Mouse (Mus musculus) urinary bladder, adult 2 months (tissue): Measurements from ENCODE around the gene Moap1. TPM values are rescaled to one million over a fixed set of nuclear protein-coding genes. Genes with fewer than 3 reads are reported as not detected.

Experiments used
- DNase-seq: peaks from one replicate; pipeline ENCODE4 v3.0.0; 2022; ENCODE audit warnings: low spot score
- polyA plus RNA-seq: library from polyadenylated mRNA; depleted of rRNA; stranded (reverse); fragments of >200 nt; gene quantifications from 2 replicates; pipeline ENCODE4 v1.2.3, GENCODE M21; 2012

Gene Moap1
- polyA plus RNA-seq, 1 experiment, result 4.6 TPM

DNA sequence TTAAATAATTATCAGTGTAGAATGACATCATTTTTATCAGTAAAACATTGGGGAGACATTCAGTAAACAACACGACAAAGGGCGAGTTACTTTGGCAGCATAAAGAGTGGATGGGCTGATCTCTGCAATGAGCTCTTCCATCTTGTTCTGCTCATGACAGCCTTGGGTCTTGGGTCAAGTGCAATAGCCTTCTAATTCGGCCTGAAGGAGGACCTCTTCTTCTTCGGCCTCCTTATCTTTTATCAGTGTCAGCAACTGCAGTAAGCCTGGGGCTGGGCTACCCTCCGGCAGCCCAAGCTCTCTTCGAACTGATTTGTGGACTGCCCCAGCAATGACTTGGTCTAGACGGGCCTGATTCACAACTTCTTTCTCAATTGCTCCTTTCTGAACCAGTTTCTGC is 1.4 kb downstream of the Moap1 start:
- DNase-seq, result no peak

DNA sequence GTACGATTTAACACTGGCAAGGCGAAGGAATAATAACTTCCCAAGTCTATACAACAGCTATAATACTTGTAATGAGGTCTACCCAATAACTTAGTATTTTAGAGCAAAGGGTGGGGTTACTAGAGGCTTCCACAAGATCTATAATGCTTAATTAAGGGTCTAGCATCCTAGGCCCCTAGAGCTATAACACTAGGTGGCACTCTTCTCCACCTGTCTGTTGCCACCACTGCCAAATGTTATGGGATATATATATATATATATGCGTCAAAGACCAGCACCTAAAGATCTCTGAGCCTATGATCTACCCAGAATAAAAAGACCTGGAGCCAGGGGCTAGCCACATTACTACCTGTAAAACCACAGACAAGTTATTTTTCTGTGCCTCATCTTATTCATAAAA is 3.2 kb downstream of the Moap1 start:
- no peak for DNase-seq

DNA sequence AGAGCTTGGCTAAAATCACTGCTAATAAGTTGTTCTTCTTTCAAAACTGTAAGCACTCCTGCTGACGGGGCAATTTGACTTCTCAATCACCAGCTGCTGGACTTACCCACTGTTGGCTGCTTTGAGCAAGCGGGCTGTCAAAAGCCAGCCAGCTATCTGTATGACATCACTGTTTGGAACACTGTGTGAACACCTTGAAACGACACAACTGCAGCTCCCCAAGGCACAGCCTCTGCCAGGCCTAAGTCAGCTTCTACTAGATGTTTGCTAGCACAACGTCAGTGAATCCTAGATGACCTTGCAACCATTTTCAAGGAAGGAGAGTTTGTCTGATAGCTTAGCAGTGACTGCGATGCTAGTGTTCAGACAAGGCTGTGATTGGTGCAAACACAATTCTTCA is 4.4 kb downstream of the Moap1 start:
- DNase-seq, result no peak

DNA sequence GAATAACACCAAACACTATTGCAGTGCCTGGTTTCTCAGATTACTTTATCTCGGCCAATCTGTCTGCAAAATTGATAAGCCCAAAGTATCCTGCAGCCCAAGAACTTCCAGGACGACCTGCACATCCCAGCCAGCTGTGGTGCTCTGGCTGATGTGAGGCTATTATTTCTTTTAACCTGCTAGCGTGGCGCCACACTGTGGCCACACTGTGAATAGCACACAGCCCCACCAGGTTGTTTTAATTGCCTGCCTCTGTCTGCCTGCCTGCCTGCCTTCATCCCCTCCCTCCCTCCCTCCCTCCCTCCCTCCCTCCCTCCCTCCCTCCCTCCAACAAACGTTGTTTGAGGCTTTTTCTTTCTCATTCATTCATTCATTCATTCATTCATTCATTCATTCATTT is 10.1 kb downstream of the Moap1 start:
- no peak for DNase-seq

DNA sequence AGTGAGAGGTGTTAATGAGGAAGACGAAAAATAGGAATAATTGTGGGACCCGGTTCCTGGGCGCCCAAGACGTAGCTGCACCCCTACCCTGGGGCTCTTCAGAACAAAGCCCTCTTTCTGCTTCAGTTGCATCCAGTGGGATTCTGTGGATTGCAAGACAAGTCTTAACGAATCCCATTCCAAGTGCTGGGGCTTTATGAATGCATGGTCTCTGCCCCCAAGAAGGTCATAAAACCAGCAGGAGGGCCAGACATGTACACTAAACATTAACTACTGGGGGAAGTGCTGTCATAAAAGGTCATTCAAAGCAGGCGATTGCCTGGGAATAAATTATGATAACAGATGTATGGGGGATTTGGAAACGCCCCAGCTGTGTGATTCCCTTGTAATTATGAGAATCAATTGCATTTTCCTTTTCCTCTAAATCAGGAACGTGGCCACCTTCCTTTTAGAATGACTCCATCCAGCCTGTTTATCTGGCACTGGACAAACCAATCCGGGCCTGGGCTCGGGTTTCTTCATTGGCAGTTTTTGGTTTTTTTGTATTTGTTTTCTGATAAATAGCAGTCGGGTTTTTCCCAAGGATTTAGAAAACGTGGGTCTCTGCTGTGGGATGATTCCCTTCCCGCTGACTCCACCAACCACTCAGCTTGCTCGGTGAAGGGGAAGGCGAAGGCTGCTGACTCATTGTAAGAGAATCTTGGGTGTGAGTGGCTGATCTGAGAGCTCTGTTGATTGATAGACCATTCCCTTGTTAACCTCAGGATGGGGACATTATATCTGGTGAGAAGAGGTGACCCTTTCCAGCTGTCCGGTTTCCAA is 12.5 kb downstream of the Moap1 start:
- no peak for DNase-seq

DNA sequence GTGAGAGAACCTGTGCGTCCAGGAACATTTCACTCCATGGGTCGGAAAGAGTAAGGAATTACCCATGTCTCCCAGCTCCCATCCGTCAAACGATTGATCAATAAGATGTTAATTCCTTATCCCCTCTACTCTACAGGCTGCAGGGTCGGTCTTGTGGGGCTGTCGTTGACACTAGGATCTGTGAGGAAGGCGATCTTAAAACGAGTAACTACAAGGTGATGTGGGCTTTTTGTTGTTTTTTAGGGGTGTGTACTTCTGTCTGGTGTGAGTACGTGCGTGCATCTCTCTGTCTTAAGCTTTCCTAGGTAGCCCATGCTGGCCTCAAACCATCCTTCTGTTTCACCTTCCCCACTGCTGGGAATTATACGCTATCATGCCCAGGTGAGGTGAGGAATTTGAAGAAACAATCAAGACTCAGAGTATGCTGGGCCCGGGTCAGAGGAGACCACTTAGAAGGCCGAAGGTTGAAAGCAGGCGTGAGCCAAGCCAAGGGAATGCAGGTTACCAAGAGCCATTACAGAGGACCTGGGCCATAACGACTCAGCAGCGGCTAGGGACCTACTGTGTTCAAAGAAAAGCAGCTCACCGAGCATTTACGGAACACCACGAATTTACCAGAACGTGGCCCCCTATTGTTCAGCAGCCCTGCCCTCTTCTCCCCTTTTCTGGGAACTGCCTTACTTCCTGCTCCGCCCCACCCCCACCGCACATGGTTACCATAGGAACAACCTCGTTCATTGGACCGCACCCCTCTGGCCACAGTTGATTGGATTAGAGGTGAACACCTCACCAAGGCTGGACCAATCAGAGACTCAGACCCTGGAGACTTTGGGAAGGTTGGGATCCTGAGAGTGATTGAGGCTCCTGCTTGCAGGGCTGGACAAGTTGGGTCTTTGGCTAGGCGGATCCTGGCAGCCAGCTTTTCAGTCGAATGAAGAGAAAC is 13.3 kb downstream of the Moap1 start:
- DNase-seq, result no peak

DNA sequence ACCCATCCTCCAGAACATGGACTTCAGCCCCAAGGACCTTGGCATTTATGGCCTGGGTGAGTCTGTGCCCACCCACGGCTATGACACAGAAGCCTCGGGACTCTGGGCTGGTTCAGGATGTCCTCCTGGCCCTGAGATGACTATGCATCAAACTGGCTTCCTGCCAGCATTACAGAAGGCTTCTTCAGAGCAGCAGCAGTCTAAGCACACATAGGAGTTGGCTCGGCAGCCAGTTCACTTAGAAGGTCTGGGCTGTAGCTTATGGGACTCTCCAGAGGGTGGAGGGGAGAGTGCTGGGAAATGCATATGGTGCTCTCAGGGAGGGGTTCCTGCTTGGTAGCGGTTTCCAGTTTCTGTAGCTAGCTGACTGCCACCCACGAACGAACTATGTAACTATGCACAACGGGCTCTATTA is 17.7 kb downstream of the Moap1 start:
- DNase-seq, result no peak

DNA sequence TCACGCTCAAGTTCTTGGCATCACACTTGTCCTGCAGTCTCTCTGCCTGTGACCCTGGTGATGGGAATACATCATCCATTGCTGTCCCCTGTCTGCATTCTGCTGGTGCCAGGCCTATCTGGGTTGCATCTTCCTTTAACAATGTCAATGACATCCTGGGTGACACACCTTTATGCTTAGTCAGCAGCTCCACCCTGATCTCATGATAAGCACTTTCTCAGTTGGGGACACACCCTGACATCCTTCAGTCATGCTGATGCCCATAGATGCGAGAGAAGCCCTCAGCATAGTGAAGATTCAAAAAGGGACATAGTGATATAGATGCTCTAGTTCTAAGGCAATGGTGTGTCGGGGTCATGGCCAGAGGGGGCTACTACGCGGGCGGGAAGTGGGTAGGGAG is 18.3 kb downstream of the Moap1 start:
- no peak for DNase-seq

DNA sequence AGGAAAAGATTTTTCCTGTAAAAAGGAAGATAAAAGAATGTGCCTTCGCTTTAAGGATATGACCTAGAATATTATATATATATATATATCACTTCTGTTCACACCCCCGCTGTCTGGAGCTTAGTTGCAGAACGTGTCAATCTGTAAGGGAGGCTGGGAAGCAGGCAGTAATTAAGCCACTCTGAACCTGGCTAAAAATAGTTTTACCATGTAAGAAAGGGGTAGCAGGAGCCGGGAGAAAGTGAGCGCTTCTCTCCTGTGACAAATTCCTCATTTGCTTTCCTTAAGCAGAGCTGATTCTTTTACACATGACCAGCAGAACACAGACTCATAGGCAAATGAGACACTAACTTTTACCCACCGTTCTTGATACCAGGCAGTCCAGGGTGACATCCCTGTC is 19.6 kb downstream of the Moap1 start:
- DNase-seq, result no peak

DNA sequence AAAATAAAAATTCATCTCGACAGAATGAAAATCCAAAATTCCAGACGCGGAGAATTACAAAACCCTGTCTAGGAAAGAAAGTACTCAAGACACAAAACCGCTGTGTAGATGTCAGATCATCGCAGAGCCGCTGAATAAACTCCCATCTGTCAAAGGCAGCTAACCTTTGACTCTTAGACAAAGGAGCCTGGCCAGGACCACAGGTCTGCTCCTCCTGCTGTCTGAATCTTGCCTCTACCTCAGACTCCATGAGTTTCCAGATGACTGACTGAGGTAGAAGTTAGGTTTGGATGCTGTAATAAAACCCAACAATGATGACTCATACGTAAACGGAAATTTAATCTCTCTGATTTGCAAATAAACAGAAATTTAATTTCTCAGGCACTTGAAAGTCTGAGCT is 20.5 kb downstream of the Moap1 start:
- DNase-seq, result no peak

DNA sequence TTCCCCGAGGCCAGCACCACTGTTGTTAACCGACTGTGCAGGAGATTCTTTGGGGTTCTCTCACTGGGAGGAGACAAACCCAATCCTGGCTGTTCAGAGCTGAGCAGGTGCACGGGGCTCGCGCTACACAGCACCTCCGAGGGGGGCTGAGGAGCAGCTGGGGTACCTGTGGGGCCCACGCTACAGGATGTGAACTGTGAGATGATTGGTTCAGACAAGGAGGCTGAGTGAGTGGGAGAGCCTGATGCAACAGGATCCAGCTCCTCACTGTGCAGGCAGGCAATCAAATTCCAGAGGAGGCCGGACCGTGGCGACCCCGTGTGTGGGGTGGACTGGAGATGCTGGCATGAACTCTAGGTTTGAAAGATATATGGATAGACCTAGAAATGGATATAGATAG is 21.0 kb downstream of the Moap1 start:
- DNase-seq, result no peak

DNA sequence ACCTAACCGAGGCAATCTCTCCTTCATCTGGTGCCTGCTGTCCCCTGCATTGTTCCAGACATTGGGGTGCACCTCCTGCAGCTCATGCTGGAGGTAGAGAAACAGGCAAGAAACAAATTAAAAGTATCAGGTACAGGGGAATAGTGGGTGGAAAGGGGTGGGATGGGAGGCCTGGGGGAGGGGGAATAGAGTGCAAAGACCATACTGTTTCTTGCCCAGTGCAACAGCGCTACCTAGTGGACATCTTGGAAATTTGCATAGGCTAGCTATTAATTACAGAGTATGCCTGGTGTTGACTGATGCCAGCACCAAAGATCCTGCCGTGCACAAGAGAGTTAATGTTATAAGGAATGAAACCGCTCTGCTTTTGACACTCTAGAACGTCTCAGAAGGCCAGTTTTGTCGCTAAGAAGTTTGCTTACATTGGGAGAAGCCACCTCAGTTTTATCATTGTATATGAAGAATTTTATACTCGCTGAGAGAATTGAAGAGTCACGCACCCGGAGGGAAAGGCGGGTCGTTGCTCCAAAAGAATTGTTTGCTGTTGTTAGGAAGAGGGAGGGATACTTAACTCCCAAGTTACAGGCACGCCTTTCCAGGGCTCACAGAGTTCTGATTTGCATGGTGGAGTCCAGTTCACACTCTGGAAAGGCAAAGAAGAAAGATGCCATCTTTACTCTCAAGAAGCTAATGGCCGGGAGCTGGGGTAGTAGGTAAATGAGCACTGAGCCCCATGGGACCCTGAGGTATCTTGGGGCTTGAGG is 23.7 kb downstream of the Moap1 start:
- no peak for DNase-seq

DNA sequence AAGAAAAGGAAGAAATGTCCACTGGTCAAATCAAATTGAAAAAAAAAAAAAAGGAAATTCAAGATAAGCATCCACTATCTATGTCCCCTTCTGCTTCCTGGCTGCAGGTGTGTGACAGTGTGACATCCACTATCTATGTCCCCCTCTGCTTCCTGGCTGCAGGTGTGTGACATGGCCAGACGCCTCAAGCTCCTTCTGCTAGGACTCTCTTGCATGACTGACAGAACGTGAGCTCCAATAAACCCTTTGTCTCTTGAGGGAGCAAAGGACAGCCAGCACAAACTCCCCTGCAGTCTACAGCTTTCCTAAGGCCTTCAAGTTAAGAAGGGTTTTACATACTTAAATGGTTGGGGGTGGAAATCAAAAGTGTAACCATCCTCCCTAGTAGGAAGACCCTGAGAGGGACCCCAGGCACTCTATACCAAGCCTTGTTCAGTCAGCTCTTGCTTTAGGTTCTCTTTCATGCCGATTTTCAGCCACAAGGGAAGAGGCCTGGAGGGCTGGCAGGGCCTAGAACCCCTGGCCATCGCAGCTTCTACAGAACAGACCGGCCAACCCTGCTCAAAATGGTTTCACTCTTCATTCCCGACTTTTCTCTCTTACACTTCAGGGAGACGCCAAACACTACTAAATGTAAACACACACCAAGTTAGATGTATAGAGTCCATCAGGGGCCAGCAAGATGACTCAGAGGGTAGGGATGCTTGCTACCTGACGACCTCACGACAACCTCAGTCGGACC is 28.6 kb downstream of the Moap1 start:
- no peak for DNase-seq

DNA sequence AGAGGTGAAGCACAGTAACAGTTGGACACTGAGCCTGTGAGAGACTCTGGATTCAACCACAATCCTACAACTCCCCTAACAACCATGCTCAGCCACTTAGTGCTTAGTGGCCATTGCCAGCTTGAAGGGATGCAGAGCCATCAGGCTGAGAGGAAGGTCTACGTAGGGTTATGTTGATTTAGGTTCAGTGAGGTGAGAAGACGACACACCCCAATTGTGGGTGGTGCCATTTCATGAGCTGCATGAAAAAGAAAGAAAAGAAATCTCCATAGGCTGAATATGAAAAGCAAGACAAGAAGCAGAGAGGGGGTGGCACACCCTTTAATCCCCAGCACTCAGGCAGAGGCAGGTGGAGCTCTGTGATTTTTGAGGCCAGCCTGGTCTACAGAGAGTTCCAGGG is 29.3 kb downstream of the Moap1 start:
- no peak for DNase-seq

DNA sequence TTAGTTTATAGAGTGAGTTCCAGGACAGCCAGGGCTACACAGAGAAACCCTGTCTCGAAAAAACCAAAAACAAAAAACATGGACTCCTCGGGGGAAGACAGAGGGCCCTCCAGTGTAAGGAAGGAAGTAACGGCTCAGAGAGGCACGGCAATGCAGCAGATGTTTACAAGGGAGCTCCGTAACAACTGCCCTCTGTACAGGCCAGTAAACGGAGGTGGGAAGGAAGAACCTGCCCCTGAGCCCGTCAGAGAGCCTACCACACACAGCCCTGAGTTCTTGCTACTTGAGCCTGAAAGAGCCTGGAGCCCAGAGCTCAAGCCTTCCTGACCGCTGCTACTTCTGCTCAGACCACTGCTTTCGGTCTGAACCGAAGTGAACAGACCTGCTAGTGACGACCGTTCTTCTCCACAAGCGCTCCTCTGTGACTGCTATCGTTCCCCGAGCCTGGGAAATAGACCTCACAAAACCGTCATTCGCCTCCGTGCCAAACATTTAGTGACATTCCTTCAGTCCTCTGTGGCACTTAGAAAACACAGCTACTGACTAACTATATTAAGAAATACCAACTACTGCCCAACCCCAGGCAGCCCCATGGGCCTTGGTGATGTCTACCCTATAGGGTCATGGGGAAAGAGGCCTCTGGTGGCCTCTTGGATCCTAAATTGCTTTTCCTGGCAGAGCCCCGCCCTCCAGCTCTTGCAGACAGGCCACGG is 30.2 kb downstream of the Moap1 start:
- DNase-seq, result no peak

DNA sequence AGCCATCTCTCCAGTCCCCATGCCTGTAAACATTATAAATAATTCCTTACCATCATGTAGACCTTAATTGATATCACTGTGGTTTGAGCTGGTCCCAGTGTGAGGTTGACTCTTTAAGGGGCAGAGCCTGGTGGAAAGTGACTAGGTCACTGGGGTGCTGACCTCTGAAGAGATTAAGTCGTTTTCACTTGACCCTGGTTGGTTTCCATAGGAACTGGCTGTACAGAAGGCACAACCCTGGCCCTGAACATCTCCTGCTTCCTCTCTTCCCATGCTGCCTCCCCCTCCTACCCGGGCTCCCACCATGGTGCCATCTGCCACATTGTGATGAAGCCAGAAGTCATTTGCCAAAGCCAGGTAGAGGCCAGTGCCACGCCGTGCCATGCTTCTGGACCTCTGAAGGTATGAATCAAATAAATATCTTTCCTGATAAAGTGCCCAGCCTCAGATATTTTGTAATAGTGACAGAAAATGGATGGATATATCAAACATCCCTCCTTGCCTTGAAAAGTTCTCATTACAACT is 32.5 kb downstream of the Moap1 start:
- DNase-seq, result no peak

DNA sequence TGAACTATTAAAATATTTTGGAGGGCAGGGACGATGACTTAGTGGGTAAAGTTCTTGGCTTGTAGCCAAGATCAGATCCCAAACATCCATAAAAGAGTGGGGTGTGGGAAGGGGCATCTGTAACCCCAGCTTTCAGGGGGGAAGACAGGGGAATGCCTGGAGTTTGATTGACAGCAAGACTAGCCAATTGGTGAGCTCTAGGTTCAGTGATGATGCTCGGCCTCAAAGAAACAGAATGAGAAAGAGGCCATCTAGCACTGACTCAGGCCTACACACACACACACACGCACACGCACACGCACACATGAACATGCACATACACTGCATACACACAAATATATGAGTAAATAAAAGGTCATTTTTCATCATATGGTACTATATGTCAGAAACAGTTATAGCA is 33.6 kb downstream of the Moap1 start:
- DNase-seq, result no peak

DNA sequence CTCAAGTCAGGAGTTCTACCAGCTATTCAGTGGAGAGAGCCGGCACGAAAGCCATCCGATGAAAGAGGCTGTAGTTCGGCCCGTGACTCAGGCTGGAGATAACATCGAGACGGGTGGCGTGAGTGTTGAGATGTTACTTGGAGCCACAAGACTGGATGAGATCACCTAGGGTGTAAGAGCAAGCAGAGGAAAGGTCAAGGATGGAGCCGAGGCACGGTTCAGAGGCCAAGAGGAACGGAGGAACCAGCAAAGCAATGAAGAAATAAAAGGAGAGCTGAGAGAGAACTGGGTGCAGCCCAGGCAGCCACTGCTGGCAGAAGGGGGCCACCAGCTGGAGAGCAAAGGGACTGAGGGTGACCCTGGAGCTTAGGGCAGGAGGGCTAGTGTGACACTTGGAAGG is 35.2 kb downstream of the Moap1 start:
- no peak for DNase-seq

DNA sequence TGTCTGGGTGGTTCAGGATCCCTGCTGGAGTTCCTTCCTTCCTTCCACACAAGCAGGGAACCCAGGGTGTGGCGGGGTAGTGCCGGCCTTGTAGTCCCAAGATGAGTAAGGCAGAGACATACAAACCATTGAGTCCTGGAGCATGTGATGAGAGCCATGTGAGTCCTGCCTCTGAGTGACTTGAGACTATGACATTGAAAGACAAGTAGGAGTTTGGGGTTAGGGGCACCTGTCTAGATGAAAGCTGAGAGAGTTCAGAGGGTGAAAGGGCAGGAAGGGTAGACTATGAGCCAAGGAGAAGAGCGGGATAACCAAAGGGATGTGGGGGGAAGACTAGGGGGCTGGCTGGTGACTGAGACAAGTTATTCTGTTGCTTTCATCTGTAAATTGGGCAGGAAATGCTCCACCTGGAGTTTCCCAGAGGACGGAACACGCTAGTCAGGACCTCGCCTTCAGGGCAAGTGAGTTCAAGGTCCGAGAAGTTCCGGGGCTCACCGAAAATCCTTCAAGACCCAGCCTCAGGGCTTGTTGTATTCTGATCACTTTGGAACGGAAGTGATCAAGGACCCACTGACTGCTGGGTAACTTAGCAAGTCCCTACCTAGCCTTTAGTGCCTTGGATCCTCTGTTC is 36.5 kb downstream of the Moap1 start:
- no peak for DNase-seq
